Mouse (Mus musculus) midbrain, embryonic 14.5 days (tissue): ENCODE measurements around the gene Larp4. TPM values are rescaled to one million over a fixed set of nuclear protein-coding genes. Genes with fewer than 3 reads are reported as not detected.
A peak's percentile ranks its signal among the peaks of the same experiment; 100 is the strongest.
"Not testable (repeated sequence)": the region's sequence is repeated elsewhere in the genome, so short reads cannot be mapped to it uniquely, and the experiment has no call there.

Source experiments
- ATAC-seq: fragments of 200-750 bp; cut with Nextera tagmentation; 2 replicates; pipeline ENCODE4 v1.8.0; 2017; ENCODE audit warnings: moderate number of reproducible peaks, moderate library complexity; ENCODE audit not compliant: low FRiP score, low TSS enrichment
- DNase-seq: peaks from one replicate; pipeline ENCODE4 v3.0.0-alpha.2; 2015
- H3K27ac ChIP-seq: fragments of 300-500 bp; sonication (generic); replicated peaks from 2 replicates; pipeline ENCODE4 v1.5.1; 2014; ENCODE audit warnings: mild to moderate bottlenecking, low read depth, low read length, moderate library complexity
- H3K27me3 ChIP-seq: fragments of 300-500 bp; sonication (generic); 2 replicates; pipeline ENCODE4 v1.6.1; 2014; ENCODE audit warnings: low read length, control low read depth, mixed read lengths; ENCODE audit not compliant: control insufficient read depth, insufficient read depth
- H3K36me3 ChIP-seq: fragments of 300-500 bp; sonication (generic); 2 replicates; pipeline ENCODE4 v1.6.1; 2014; ENCODE audit warnings: low read length, control low read depth; ENCODE audit not compliant: control insufficient read depth, insufficient read depth
- H3K4me1 ChIP-seq: fragments of 300-500 bp; sonication (generic); 2 replicates; pipeline ENCODE4 v1.6.1; 2014; ENCODE audit warnings: mild to moderate bottlenecking, antibody characterized with exemption, low read length, control low read depth; ENCODE audit not compliant: control insufficient read depth, insufficient read depth
- H3K4me2 ChIP-seq: fragments of 300-500 bp; sonication (generic); 2 replicates; pipeline ENCODE4 v1.6.1; 2014; ENCODE audit warnings: mild to moderate bottlenecking, low read length, moderate library complexity
- H3K4me3 ChIP-seq: fragments of 300-500 bp; sonication (generic); replicated peaks from 2 replicates; pipeline ENCODE4 v1.5.1; 2014; ENCODE audit warnings: low read depth, low read length
- H3K9ac ChIP-seq: fragments of 300-500 bp; sonication (generic); replicated peaks from 2 replicates; pipeline ENCODE4 v1.6.1; 2014; ENCODE audit warnings: mild to moderate bottlenecking, low read length, moderate library complexity
- H3K9me3 ChIP-seq: fragments of 300-500 bp; sonication (generic); 2 replicates; pipeline ENCODE4 v1.6.1; 2016; ENCODE audit warnings: low read length, control low read depth, mixed read lengths; ENCODE audit not compliant: control insufficient read depth
- WGBS: fragments of 180-500 bp; shearing (Covaris S2); extraction: QIAGEN DNeasy Blood & Tissue Kit; methylation state at CpG from one replicate; pipeline ENCODE4 v1.1.7; 2014; 5-methylcytosine and 5-hydroxymethylcytosine counted together
- polyA plus RNA-seq: library from polyadenylated mRNA; unstranded; fragments of >200 nt; fragmentation: Nextera tagmentation; extraction: Ambion mirVana; gene quantifications from 2 replicates; pipeline ENCODE4 v1.2.1, GENCODE M21; 2014

The Larp4 gene
- polyA plus RNA-seq: 27.6 and 28.6 TPM in 2 replicates

DNA sequence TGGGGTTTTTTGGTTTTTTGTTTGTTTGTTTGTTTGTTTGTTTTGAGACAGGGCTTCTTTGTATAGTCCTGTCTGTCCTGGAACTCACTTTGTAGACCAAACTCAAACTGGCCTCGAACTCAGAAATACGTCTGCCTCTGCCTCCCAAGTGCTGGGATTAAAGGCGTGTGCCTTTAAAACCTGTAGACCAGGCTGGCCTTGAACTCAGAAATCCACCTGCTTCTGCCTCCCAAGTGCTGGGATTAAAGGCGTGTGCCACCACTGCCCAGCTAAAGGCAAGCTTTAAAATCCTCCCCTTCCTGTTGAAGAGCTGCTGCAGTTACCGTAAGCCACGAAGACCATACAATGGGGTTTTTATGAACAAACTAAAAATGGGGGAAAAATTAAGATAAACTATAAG lies at the start of gene Larp4:
Larp4 (plus strand) TSS at position 301 of the 400 bp plus-strand sequence.
- 92% methylated on average over 6 of the region's 6 CpGs for WGBS
- not testable (repeated sequence) for DNase-seq, H3K9ac ChIP-seq, H3K4me1 ChIP-seq, H3K4me3 ChIP-seq, H3K9me3 ChIP-seq, H3K4me2 ChIP-seq, ATAC-seq, H3K36me3 ChIP-seq, H3K27ac ChIP-seq, H3K27me3 ChIP-seq

DNA sequence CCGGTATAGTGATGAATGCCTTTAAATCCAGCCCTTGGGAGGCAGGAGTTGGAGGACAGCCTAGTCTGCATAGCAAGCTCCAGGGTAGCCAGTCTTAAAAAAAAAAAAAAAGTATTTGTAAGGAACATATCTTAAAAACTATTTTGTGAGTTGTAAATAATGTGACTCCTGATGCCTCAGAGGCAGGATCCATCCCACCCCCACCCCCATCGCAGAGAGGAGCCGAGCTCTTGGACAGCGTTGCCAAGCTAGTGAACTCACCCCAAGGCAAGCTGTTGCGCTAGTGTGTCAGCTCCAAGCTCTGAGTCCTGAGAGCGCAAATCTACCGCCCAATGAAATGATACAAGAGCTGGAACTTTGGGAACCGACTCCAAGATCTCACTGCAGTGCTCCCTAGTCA lies 38.6 kb upstream of the Larp4 start:
- no peak for ATAC-seq
- Histone ChIP-seq H3K9me3 (no peaks in the 10 kb centered on the region), H3K9ac (no peak overlapping the region), H3K27me3 (no peaks in the 10 kb centered on the region), H3K4me1 (no peaks in the 10 kb centered on the region), H3K4me3 (no peak overlapping the region), H3K4me2 (no peak overlapping the region), H3K36me3 (no peaks in the 10 kb centered on the region), H3K27ac (no peak overlapping the region)
- DNase-seq: no peak
- 90% methylated on average over 8 of the region's 8 CpGs for WGBS

DNA sequence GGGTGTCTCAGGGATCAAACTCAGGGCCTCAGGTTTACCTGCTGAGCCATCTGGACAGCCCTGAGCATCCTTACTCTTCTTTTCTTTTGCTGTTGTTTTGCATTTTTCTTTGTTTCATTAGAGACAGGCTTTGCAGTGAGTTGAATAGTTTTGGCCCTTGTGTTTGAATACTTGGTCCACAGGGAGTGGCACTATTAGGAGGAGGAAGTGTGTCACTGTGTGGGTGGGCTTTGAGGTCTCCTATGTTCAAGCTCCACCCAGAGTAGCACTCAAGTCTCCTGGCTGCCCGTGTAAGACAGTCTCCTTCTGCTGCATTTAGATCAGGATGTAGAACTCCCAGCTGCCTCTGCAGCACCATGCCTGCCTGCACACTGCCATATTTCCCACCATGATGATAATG lies 35.4 kb upstream of the Larp4 start:
- no peaks in the 10 kb centered on the region for H3K4me1 ChIP-seq
- no peak overlapping the region for H3K9ac ChIP-seq
- no peak for ATAC-seq

DNA sequence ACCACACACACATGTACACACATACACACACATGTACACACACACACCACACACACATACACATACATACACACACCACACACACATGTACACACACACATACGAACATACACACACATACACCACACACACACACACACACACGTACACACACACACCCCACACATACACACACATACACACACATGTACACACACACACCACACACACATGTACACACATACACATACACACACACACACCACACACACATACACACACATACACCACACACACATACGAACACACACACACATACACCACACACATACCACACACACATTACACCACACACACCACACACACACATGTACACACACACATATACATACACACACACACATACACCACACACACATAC lies 33.2 kb upstream of the Larp4 start:
- WGBS: 95% methylated on average over 3 of the region's 3 CpGs
- no peaks in the 10 kb centered on the region for H3K4me1 ChIP-seq

More for the DNA sequence above, 35.4 kb upstream of the Larp4 start:
- H3K36me3 ChIP-seq: no peaks in the 10 kb centered on the region
- DNase-seq: no peak
- H3K9me3 ChIP-seq: no peaks in the 10 kb centered on the region
- WGBS: 36% methylated on average over 1 of the region's 1 CpGs
- H3K4me3 ChIP-seq: no peak overlapping the region
- H3K27ac ChIP-seq: no peak overlapping the region
- H3K27me3 ChIP-seq: no peaks in the 10 kb centered on the region
- H3K4me2 ChIP-seq: no peak overlapping the region

DNA sequence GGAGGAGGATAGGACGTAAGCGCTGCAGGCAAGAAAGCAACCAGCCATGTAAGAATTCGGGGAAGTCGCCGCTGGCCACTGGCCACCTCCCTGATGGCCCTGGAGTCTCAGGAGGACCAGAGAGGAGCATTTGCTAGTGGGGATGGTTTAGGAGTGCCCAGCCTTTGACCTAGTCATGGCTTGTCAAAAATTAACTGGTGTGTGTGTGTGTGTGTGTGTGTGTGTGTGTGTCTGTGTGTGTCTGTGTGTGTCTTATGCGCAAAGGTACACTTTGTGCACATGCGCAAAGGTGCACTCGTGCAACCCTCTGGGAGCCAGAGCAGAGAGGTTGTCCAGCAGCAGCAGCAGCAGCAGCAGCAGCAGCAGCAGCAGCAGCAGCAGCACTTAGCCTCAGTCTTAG lies 32.0 kb upstream of the Larp4 start:
- ATAC-seq (no peak), DNase-seq (no peak)
- H3K4me1 ChIP-seq: no peaks in the 10 kb centered on the region
- H3K36me3 ChIP-seq: no peaks in the 10 kb centered on the region
- no peaks in the 10 kb centered on the region for H3K9me3 ChIP-seq
- H3K27ac ChIP-seq: no peak overlapping the region
- no peaks in the 10 kb centered on the region for H3K27me3 ChIP-seq
- H3K4me3 ChIP-seq: no peak overlapping the region
- no peak overlapping the region for H3K9ac ChIP-seq
- WGBS: 89% methylated on average over 8 of the region's 8 CpGs
- H3K4me2 ChIP-seq: no peak overlapping the region

More for the DNA sequence above, 33.2 kb upstream of the Larp4 start:
- Histone ChIP-seq H3K9ac (no peak overlapping the region), H3K27ac (no peak overlapping the region), H3K9me3 (no peaks in the 10 kb centered on the region), H3K27me3 (no peaks in the 10 kb centered on the region), H3K4me3 (no peak overlapping the region), H3K36me3 (no peaks in the 10 kb centered on the region), H3K4me2 (no peak overlapping the region)
- ATAC-seq (no peak), DNase-seq (no peak)

DNA sequence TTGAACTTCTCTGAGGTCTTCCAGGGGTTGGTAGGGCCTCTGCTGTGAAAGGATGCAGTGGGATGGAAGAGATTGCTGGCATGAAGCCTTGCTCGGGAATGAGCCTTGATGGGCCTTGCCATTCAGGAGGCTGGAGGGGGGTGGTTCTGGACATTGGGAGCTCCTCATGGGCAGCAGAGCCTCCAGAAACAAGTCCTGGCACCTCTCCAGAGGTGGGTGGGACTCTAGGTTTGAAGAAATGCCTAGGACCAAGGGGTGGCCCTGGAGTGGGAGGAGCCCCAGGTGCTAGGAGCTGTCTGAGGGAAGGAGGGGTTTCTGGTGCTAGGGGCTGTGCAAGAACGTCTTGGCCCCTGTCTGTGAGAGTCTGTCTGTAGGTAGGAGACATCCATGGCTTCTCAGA lies 29.4 kb upstream of the Larp4 start:
- H3K9me3 ChIP-seq: no peaks in the 10 kb centered on the region
- WGBS: 69% methylated on average over 2 of the region's 2 CpGs
- DNase-seq: no peak
- no peak for ATAC-seq
- no peaks in the 10 kb centered on the region for H3K4me1 ChIP-seq
- H3K27ac ChIP-seq: no peak overlapping the region
- no peaks in the 10 kb centered on the region for H3K36me3 ChIP-seq
- H3K4me3 ChIP-seq: no peak overlapping the region
- H3K4me2 ChIP-seq: no peak overlapping the region
- H3K27me3 ChIP-seq: no peaks in the 10 kb centered on the region
- H3K9ac ChIP-seq: no peak overlapping the region

DNA sequence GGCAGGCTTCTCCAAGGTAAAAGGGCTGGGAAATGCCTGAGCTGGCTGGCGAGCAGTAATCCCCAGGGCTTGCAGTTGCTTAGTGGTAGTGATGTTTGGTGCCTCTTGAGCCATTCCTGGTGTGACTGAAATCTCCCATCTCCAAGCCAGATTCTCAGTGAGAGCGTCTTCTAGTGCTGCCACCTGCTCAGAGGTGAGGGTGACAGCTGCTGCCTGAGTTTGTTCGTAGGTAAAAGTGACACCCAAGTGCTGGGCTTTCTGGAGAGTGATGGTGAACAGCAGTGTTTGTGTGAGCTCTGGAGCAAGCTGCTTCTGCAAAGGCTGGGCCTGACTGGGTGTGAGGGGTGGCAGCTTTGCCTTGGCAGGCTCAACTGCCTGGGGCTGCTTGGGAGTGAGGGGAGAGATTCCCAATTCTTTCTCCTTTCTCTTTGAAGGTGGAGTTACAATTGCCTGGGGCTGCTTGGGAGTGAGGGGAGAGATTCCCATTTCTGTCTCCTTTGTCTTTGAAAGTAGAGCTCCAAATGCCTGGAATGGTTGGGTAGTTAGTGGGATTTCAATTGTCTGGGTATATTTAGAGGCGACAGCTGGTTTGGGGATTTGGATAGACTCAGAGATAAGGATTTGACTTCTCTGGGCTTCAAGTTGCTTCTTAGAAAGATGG lies 28.8 kb upstream of the Larp4 start:
- H3K27me3 ChIP-seq: no peaks in the 10 kb centered on the region
- WGBS: 67% methylated on average over 4 of the region's 4 CpGs
- H3K36me3 ChIP-seq: no peaks in the 10 kb centered on the region
- DNase-seq (peak; percentile 22), ATAC-seq (no peak)
- no peak overlapping the region for H3K9ac ChIP-seq
- H3K4me1 ChIP-seq: no peaks in the 10 kb centered on the region
- no peaks in the 10 kb centered on the region for H3K9me3 ChIP-seq
- no peak overlapping the region for H3K27ac ChIP-seq
- no peak overlapping the region for H3K4me3 ChIP-seq
- no peak overlapping the region for H3K4me2 ChIP-seq

DNA sequence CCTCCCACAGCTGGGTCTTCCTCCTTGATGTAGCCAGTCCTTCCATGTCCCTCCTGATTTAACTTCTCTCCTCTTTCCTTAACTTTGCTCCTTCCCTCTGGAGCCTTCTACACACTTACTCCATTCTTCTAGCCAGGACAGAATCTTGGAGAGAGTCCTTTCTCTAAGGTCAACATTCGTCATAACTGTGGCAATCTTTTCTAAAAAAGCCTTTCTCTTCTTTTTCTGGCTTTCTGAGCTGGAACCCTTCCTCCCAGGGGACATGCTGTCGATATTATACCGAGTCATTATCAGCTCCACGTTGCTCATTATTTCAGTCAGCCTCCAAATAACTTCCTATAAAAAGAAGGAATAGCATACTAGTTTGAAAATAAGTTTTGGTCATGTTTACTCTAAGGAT lies 14.5 kb upstream of the Larp4 start:
- H3K9ac ChIP-seq: no peak overlapping the region
- no peaks in the 10 kb centered on the region for H3K9me3 ChIP-seq
- no peak overlapping the region for H3K4me3 ChIP-seq
- H3K4me1 ChIP-seq: no peaks in the 10 kb centered on the region
- 84% methylated on average over 4 of the region's 4 CpGs for WGBS
- no peak for ATAC-seq
- H3K4me2 ChIP-seq: no peak overlapping the region
- no peak overlapping the region for H3K27ac ChIP-seq
- no peaks in the 10 kb centered on the region for H3K27me3 ChIP-seq
- no peaks in the 10 kb centered on the region for H3K36me3 ChIP-seq
- no peak for DNase-seq

DNA sequence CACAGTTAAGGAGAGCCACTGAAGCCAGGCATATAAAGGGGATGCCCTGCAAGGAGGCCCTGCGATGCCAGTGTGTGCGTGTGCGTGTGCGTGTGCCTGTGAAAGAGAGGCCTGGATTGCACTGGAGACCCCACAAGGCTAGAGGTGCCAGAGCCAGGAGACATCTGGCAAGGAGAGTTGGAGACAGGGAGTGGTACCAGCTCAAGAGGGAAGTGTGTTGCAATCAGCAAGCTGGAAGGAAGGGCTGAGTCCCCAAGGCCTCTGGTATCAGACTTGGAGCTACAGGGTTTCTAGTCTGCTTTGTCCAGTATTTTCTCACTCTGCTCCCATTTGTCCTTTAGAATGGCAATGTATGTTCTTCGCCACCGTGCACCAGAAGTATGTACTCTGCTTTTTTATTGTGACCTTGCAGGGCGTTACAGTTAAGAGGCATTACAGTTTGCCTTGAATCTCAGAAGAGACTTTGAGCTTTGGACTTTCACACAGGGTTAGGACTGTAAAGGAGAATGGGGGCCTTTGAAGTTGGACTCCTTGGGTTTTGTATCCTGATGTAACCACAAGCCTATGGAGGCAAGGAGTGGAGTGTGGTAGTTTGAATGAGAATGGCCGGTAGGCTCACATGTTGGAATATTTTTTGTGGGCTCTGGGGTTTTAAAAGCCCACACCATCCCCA lies 4.6 kb upstream of the Larp4 start:
- 90% methylated on average over 8 of the region's 8 CpGs for WGBS
- Histone ChIP-seq H3K9me3 (no peaks in the 10 kb centered on the region), H3K9ac (no peak overlapping the region), H3K27me3 (no peaks in the 10 kb centered on the region), H3K4me2 (no peak overlapping the region), H3K27ac (no peak overlapping the region), H3K4me1 (no peaks in the 10 kb centered on the region), H3K36me3 (no peaks in the 10 kb centered on the region), H3K4me3 (no peak overlapping the region)
- no peak for DNase-seq
- ATAC-seq: no peak
